8 mouse cellular contexts compared by ENCODE assay signal in the genomic region with DNA sequence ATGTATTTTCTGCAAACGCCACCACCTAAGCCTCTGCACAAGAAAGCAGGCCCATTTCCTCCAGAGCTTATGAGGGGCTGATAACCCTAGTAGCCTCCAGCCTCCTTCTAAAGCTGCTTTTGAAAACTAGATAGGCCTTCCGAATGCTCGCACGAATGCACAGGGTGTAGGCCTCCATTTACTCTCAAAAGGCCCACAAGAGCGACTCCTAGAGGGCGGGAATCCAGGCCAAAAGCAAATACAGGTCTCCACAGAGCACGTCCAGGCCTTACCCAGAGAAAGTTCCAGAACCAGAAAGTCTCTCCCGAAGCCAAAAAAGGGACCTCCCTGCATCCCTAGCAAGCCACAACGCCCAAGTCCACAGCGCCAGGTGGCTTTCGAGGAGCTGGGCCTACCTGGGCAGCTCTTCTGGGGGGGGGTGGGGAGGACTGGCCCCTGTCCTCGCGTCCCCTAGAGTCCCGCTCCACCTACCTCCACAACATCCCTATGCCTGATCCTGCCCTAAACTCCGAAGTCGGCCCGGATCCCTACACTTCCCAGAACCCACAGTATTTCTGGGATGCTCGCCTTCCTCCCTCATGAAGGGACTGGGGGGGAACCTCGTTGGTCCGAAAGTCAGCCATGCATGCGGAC. TPM values are rescaled to one million over a fixed set of nuclear protein-coding genes. Genes with fewer than 3 reads are reported as not detected.
DNase-seq lines count a peak whose midpoint lies in the region; ATAC-seq lines count a peak whose summit lies in the region.

No protein-coding gene starts in this region.

- H3K36me3 ChIP-seq in intestine, embryonic 14.5 days (ENCODE audit: control insufficient read depth, insufficient read depth, low read length), result peaks cover 7% of the 10 kb centered on the region; the same call in 1 of the 2 replicates
- peaks cover 13% of the 10 kb centered on the region for H3K36me3 ChIP-seq in liver, embryonic 15.5 days (replicated peaks)

- peak; percentile 45 for ATAC-seq in intestine, embryonic 14.5 days (replicated peaks; ENCODE audit: low FRiP score, low TSS enrichment, low read depth)
- peak; percentile 32 for ATAC-seq in liver, embryonic 15.5 days (ENCODE audit: insufficient read depth)

- peak; percentile 13 for DNase-seq in urinary bladder, postnatal 25 days (ENCODE audit: low spot score)
- DNase-seq in urinary bladder, postnatal 10 days (ENCODE audit: low spot score), result no peak
- peak; percentile 52 for DNase-seq in cerebellum, adult 9-10 months
- DNase-seq in gastrocnemius, adult 18-20 months (ENCODE audit: low spot score), result peak; percentile 24
- peak; percentile 60 for DNase-seq in intestine, embryonic 14.5 days (ENCODE audit: low spot score)
- peak; percentile 16 for DNase-seq in neural tube, embryonic 10.5 days (ENCODE audit: extremely low spot score, low spot score)
- peak; percentile 53 for DNase-seq in thymus, postnatal 25 days

- H3K27me3 ChIP-seq in intestine, embryonic 14.5 days (replicated peaks; ENCODE audit: control insufficient read depth, insufficient read depth, low read length), result no peaks in the 10 kb centered on the region
- H3K27me3 ChIP-seq in liver, embryonic 15.5 days, result no peaks in the 10 kb centered on the region

- H3K9ac ChIP-seq in intestine, embryonic 14.5 days (ENCODE audit: low read length), result peak overlapping the region; percentile 59
- peak overlapping the region; percentile 66 for H3K9ac ChIP-seq in liver, embryonic 15.5 days

- peak overlapping the region; percentile 51 for H3K4me3 ChIP-seq in intestine, embryonic 14.5 days (ENCODE audit: low read depth, low read length)
- H3K4me3 ChIP-seq in liver, embryonic 15.5 days (replicated peaks), result peak overlapping the region; percentile 67

- peak overlapping the region; percentile 58 for H3K4me2 ChIP-seq in intestine, embryonic 14.5 days (ENCODE audit: low read length)
- H3K4me2 ChIP-seq in liver, embryonic 15.5 days, result peak overlapping the region; percentile 78

- no peaks in the 10 kb centered on the region for H3K9me3 ChIP-seq in intestine, embryonic 14.5 days (ENCODE audit: control insufficient read depth, low read length)
- no peaks in the 10 kb centered on the region for H3K9me3 ChIP-seq in liver, embryonic 15.5 days (replicated peaks)

- 19% methylated on average over 21 of the region's 21 CpGs for WGBS in intestine, embryonic 14.5 days
- 29% methylated on average over 21 of the region's 21 CpGs for WGBS in liver, embryonic 15.5 days (ENCODE audit: insufficient replicate concordance)

- H3K4me1 ChIP-seq in intestine, embryonic 14.5 days (replicated peaks; ENCODE audit: control insufficient read depth, insufficient read depth, low read length), result peaks cover 17% of the 10 kb centered on the region
- peaks cover 44% of the 10 kb centered on the region for H3K4me1 ChIP-seq in liver, embryonic 15.5 days (replicated peaks)

- peak overlapping the region; percentile 59; the same call in 1 of the 2 replicates for H3K27ac ChIP-seq in intestine, embryonic 14.5 days (ENCODE audit: low read depth)
- H3K27ac ChIP-seq in liver, embryonic 15.5 days (replicated peaks), result peak overlapping the region; percentile 94

RNA-seq across cellular contexts. Expression of gene Bcap31, which starts 0.4 kb away (rescaled TPM):
- total RNA-seq in gastrocnemius, adult 18-20 months (2021), result 10 to 100 TPM; 54.2 to 63.8 TPM
- polyA plus RNA-seq in intestine, embryonic 14.5 days (2014; fragmentation: Nextera tagmentation; extraction: Ambion mirVana), result 230 and 236 TPM in 2 replicates
- 127 and 137 TPM in 2 replicates for polyA plus RNA-seq in liver, embryonic 15.5 days (2015; fragmentation: Nextera tagmentation; extraction: Ambion mirVana)

RNA-seq across cellular contexts. Expression of gene Abcd1, which starts 0.8 kb away (rescaled TPM):
- 10 to 100 TPM; 18.7 to 21.2 TPM for total RNA-seq in gastrocnemius, adult 18-20 months (2021)
- 15.7 and 16.8 TPM in 2 replicates for polyA plus RNA-seq in intestine, embryonic 14.5 days (2014; fragmentation: Nextera tagmentation; extraction: Ambion mirVana)
- polyA plus RNA-seq in liver, embryonic 15.5 days (2015; fragmentation: Nextera tagmentation; extraction: Ambion mirVana), result 9.5 and 10.0 TPM in 2 replicates

RNA-seq across cellular contexts. Expression of gene Plxnb3, which starts 41.3 kb away (rescaled TPM):
- under 1 TPM; 0.68 to 0.69 TPM for total RNA-seq in gastrocnemius, adult 18-20 months (2021)
- 0.23 and 0.27 TPM in 2 replicates for polyA plus RNA-seq in intestine, embryonic 14.5 days (2014; fragmentation: Nextera tagmentation; extraction: Ambion mirVana)
- 0.29 and 0.45 TPM in 2 replicates for polyA plus RNA-seq in liver, embryonic 15.5 days (2015; fragmentation: Nextera tagmentation; extraction: Ambion mirVana)

RNA-seq across cellular contexts. Expression of gene Slc6a8, which starts 42.6 kb away (rescaled TPM):
- total RNA-seq in gastrocnemius, adult 18-20 months (2021), result 100 to 1,000 TPM; 108 to 141 TPM
- 9.1 and 10.8 TPM in 2 replicates for polyA plus RNA-seq in intestine, embryonic 14.5 days (2014; fragmentation: Nextera tagmentation; extraction: Ambion mirVana)
- 0.33 and 0.51 TPM in 2 replicates for polyA plus RNA-seq in liver, embryonic 15.5 days (2015; fragmentation: Nextera tagmentation; extraction: Ambion mirVana)

RNA-seq across cellular contexts. Expression of gene Pnck, which starts 55.7 kb away (rescaled TPM):
- total RNA-seq in gastrocnemius, adult 18-20 months (2021), result 10 to 100 TPM in 1 of 2 experiments, 1 to 10 TPM in 1; 8.6 to 11.6 TPM
- 17.9 and 20.6 TPM in 2 replicates for polyA plus RNA-seq in intestine, embryonic 14.5 days (2014; fragmentation: Nextera tagmentation; extraction: Ambion mirVana)
- polyA plus RNA-seq in liver, embryonic 15.5 days (2015; fragmentation: Nextera tagmentation; extraction: Ambion mirVana), result 0.94 and 1.1 TPM in 2 replicates
